Mouse (Mus musculus): ENCODE measurements around the gene Tmem120b.

Gene Tmem120b

GRCm38 (mm10) chr5:123159446-123159845 is 91.2 kb downstream of the Tmem120b start:
- DNase-seq (ENCODE audit: low read depth, low spot score): peak; percentile 83

DNA sequence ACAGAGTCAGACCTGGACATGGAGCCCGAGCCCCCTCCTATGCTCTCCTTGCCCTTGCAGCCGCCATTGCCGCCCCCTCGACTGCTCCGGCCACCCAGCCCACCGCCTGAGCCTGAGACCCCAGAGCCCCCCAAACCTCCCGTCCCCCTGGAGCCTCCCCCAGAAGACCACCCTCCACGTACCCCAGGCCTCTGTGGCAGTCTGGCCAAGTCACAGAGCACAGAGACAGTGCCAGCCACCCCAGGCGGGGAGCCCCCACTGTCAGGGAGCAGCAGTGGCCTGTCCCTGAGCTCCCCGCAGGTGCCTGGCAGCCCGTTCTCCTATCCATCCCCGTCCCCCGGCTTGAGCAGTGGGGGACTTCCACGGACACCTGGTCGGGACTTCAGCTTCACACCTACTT is 91.7 kb downstream of the Tmem120b start:
- no peak for DNase-seq (ENCODE audit: low read depth, low spot score)

- DNase-seq (ENCODE audit: low read depth, low spot score): no peak
Measured at GRCm38 (mm10) chr5:123160341-123160740, 92.1 kb downstream of the Tmem120b start.

GRCm38 (mm10) chr5:123162942-123163341 is 94.7 kb downstream of the Tmem120b start:
- DNase-seq (ENCODE audit: low read depth, low spot score): no peak

DNA sequence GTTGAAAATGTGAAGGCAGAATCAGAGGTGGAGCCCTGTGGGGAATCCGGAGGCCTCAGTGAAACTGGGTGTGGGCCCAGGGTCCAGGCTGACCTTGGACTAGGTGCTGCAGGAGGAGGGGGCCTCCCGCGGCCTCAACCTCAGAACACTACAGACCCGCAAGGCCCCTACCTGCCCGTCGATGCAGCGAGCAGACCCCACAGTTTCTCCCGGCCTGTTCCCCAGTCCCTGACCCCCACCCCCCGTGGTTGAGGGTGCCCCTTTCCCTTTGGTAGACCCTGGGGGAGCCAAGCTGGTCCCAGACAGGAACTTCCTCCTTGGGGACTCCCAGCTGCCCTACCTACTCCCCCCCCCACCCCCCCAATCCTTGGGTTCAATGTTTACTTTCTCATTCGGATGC is 98.2 kb downstream of the Tmem120b start:
- no peak for DNase-seq (ENCODE audit: low read depth, low spot score)

Measured in skeletal muscle tissue, adult 2 months (tissue).